Mouse (Mus musculus): Measurements from ENCODE around the gene Epha10. TPM values are rescaled to one million over a fixed set of nuclear protein-coding genes. Genes with fewer than 3 reads are reported as not detected.

Epha10 gene
- total RNA-seq (2018; cell fraction: chromatin; rRNA removed): not detected
- total RNA-seq (2018; cell fraction: cytosol; rRNA removed): not detected
- total RNA-seq (2018; cell fraction: nucleus; rRNA removed): not detected
- polyA plus RNA-seq (2018): not detected in 3 replicates

DNA sequence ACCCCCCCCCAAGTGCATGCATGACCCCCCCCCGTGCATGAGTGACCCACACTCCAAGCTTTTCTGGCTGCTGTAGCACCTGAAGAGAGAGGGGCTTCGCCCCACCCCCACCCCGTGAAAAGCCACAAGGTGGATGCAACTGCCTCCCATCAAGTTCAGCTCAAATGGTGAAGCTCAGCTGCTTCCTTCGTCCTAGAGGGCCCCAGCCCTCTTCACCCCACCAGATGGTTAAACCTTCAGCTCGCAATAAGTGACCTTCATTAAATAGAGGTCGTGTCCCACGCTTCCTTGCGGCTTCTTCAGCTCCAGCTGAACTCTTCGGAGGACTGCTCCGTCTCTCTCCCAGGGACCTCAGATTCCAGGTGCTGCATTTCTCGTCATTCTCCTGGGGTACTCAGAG lies at the start of gene Epha10:
Epha10 (plus strand) TSS at position 301 of the 400 bp plus-strand sequence.
- H3K27ac ChIP-seq: no peak within 1 kb of the TSS
- H3K79me2 ChIP-seq (ENCODE audit: inconsistent target): no peaks in the 10 kb centered on the region
- no peak within 1 kb of the TSS for H3K4me3 ChIP-seq (ENCODE audit: inconsistent target)
- no peaks in the 10 kb centered on the region for H3K36me3 ChIP-seq (ENCODE audit: inconsistent target)
- WGBS (ENCODE audit: missing documents): 7% methylated on average over 11 of the region's 11 CpGs

DNA sequence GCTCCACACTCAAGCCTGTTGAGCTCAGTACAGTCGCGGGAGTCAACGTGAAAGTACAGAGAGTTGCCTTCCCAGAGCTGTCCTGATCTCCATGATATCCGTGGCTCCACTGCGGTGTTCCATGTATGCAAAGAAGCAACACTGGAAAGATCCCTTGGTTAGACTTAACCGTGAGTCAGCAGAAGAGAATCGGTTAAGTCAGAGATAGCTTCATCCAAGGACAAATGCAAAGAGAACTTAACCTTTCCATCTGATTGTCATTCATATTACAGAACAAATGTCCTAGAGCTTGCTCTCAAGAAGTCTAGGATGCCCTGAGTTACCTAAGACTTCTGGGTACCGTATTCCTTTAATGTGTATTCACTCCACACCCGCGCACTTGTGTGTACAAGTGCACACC lies 47.9 kb upstream of the Epha10 start:
- no peaks in the 10 kb centered on the region for H3K79me2 ChIP-seq (ENCODE audit: inconsistent target)
- no peak overlapping the region for H3K27ac ChIP-seq
- no peak overlapping the region for H3K4me3 ChIP-seq (ENCODE audit: inconsistent target)
- peaks cover 53% of the 10 kb centered on the region for H3K36me3 ChIP-seq (ENCODE audit: inconsistent target)
- 92% methylated on average over 10 of the region's 10 CpGs for WGBS (ENCODE audit: missing documents)

DNA sequence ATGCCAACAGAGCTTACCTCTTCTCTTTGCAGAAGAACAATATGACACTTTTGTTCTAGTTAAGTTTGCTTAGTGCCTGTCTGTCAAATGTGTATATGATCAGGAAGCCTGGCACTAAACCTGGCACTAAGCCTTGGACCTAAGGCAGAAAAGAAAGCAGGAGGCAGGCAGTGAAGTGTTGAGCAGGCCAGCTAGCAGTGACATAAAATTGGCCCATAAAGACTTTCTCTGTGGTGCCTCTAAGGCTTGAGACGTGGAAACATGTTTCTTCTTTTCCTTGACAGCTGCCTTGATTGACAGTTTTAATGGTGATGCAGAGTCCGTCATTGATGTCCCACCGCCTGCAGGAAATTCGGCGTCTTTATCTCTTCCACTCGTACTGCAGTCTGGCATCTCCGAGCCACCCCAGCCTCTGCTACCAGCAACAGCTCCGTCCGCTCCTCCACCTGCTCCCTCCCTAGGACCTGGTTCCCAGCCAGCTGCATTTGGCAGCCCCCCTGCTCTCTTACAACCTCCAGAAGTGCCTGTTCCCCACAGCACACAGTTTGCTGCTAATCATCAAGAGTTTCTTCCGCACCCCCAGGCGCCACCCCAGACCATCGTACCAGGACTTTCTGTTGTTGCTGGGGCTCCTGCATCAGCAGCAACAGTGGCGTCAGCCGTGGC lies 42.5 kb upstream of the Epha10 start:
- Histone ChIP-seq H3K4me3 (ENCODE audit: inconsistent target) (no peak overlapping the region), H3K79me2 (ENCODE audit: inconsistent target) (no peaks in the 10 kb centered on the region), H3K36me3 (ENCODE audit: inconsistent target) (peaks cover 55% of the 10 kb centered on the region; the same call in 1 of the 2 replicates), H3K27ac (no peak overlapping the region)
- WGBS (ENCODE audit: missing documents): 95% methylated on average over 14 of the region's 14 CpGs

DNA sequence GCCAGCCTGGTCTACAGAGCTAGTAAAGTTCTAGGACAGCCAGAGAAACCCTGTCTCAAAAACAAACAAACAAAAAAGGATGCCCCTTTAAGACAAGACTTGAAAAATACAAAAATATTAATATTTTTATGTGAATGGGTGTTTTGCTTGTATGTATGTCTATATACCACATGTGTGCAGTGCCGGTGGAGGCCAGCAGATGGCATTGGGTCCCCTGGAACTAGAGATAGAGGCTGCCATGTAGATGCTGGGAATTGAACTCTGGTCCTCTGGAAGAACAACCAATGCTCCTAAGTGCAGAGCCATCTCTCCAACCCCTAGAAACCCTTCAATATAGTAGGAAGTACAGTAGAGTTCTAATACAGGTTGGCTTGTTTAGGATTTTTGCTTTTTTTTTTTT lies 39.7 kb upstream of the Epha10 start:
- Histone ChIP-seq H3K79me2 (ENCODE audit: inconsistent target) (no peaks in the 10 kb centered on the region), H3K4me3 (ENCODE audit: inconsistent target) (no peak overlapping the region), H3K36me3 (ENCODE audit: inconsistent target) (peaks cover 45% of the 10 kb centered on the region; the same call in 1 of the 2 replicates), H3K27ac (no peak overlapping the region)
- 100% methylated on average over 1 of the region's 1 CpGs for WGBS (ENCODE audit: missing documents)

DNA sequence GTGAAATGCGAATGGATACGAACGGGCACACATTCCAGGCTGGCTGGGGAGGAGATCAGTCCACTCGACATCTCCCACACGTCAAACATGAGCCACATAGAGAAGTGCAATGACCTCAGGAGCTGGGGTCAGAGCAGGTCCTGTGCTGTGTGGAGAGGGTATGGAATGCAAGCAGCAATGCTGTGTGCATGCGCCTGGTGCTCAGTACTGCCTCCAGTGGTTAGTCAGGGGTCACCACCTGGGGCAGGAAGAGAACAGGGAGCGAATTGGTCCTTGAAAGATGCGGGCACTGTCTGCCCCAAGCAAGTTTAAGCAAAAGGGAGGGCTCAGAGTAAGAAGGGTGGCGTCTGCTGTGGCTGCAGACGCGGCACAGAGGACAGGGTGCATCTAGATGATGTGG lies 37.2 kb upstream of the Epha10 start:
- 84% methylated on average over 11 of the region's 11 CpGs for WGBS (ENCODE audit: missing documents)

DNA sequence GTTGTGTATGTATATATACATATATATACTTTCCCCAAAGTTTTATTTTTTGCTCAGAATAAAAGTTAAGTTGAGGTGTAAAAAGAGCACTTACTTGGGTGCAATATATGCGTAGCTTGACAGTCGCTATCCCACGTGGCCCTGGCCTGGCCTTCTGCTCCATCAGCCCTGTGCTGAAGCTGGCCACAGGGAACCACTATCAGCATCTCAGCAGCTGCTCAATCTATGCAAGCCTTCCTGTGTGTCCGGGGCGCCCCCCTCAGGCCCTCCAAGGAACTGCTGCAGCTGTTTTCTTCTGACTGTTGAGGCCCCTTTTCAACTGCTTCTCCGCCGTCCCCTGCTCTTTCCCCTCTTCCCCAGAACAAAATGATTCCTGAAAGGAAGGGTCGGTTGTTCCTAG lies 33.1 kb upstream of the Epha10 start:
- 0 out of 2 replicates have a peak, but pooled peaks cover under 1% of the 10 kb centered on the region for H3K36me3 ChIP-seq (ENCODE audit: inconsistent target)
- H3K4me3 ChIP-seq (ENCODE audit: inconsistent target): no peak overlapping the region
- H3K79me2 ChIP-seq (ENCODE audit: inconsistent target): peaks cover 15% of the 10 kb centered on the region
- no peak overlapping the region for H3K27ac ChIP-seq
- 8% methylated on average over 8 of the region's 8 CpGs for WGBS (ENCODE audit: missing documents)

More for the DNA sequence above, 37.2 kb upstream of the Epha10 start:
- Histone ChIP-seq H3K79me2 (ENCODE audit: inconsistent target) (no peaks in the 10 kb centered on the region), H3K27ac (no peak overlapping the region), H3K4me3 (ENCODE audit: inconsistent target) (no peak overlapping the region), H3K36me3 (ENCODE audit: inconsistent target) (peaks cover 28% of the 10 kb centered on the region; the same call in 1 of the 2 replicates)

DNA sequence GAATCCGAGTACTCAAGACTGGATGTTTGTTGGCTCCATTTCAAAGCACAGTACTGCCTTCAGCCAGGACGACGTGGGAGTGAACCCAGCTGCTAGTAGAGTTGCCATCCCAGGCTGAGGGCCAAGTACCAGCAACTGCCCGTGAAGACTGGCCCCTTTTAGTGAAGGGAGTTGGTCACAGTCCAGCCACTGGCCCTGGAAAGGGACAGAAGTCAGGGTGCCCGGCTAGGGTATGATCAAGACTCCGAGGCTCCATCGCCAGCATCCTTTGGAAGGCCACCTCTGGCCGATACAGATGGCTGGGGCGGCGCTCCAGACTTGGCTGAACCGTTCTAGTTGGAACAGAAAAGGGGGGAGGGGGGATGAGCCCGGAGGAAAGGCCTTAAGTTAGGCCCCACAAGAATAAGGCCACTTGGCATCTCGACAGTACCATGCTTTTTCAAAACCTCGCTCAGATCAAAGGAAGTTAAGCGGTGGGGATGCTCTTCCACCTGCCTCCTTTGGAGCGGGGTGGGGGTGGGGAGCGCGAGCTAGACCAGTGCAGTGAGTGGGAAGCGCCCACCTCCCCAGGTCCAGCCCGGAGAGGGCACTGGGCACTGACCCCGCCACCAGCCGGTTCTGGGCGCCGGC lies 31.0 kb upstream of the Epha10 start:
- H3K36me3 ChIP-seq (ENCODE audit: inconsistent target): peaks cover 16% of the 10 kb centered on the region

DNA sequence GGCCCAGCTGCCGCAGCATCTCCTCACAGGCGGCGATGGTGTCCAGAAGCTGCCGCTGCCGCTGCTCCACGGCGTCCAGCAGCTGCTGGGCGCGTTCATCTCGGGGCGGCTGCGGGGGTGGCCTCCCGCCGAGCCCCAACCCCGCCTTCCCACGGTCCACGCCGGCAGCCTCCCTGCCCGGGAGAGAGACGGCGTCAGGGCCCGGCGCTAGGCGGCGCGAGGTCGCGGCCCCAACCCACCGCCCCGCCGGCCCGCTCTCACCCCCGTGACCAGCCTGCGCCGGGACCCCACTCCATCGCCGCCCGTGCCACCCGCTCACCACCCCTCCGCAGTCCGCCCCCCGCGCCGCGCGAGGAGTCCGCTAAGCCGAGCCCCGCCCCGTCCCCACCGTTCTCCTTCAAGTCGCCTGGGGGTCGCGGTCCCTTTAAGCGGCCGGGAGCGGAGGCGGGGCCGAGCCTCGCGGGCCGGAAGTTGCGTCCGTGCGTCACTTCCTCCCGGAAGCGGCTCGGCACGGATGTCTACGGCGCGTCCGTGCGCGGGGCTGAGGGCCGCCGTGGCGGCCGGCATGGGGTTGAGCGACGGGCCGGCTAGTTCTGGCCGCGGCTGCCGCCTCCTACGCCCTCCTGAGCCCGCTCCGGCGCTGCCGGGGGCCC lies 30.3 kb upstream of the Epha10 start, which contains the start of gene Yrdc:
Yrdc (plus strand) TSS at position 419 of the 653 bp plus-strand sequence.
- under 1% methylated on average over 68 of the region's 90 CpGs for WGBS (ENCODE audit: missing documents)
- peaks cover 20% of the 10 kb centered on the region for H3K36me3 ChIP-seq (ENCODE audit: inconsistent target)
- H3K79me2 ChIP-seq (ENCODE audit: inconsistent target): peaks cover 34% of the 10 kb centered on the region
- peak within 1 kb of the TSS; percentile 76 for H3K4me3 ChIP-seq (ENCODE audit: inconsistent target)
- H3K27ac ChIP-seq: peak within 1 kb of the TSS; percentile 37

More for the DNA sequence above, 31.0 kb upstream of the Epha10 start:
- Histone ChIP-seq H3K27ac (no peak overlapping the region), H3K79me2 (ENCODE audit: inconsistent target) (peaks cover 34% of the 10 kb centered on the region), H3K4me3 (ENCODE audit: inconsistent target) (peak overlapping the region; percentile 30)
- 20% methylated on average over 24 of the region's 24 CpGs for WGBS (ENCODE audit: missing documents)

DNA sequence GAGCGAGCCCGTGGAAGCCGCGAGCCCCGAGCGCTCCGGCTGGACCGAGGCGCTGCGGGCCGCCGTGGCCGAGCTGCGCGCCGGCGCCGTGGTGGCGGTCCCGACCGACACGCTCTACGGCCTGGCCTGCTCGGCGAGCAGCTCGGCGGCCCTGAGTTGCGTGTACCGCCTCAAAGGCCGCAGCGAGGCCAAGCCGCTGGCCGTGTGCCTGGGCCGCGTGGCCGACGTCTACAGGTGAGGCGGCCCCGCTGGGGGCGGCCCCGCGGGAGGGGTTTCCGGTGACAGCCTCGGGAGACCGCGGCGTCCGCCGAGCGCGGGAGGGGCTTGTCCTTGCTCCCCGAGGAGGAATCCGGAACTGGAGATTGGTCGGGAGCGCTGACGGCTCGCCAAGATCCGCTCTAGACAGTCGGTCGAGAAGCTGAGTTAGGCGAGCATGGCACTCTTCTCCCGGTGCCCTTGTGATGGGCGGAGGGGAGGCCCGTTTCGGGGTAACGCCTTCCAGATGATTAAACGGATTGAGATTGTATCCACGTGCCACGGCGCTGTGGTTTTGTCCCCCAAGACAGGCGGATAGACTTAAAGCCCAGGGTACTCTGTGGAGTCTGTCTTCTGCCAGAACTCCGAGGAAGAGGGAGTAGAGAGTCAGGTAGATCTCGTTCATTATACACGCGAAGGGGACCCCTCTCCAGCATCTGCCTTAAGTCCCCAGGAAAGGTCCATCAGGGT lies 29.6 kb upstream of the Epha10 start, which contains the start of gene 1110065P20Rik:
1110065P20Rik (minus strand) TSS at position 264 of the 726 bp plus-strand sequence.
- Histone ChIP-seq H3K36me3 (ENCODE audit: inconsistent target) (peaks cover 28% of the 10 kb centered on the region), H3K79me2 (ENCODE audit: inconsistent target) (peaks cover 34% of the 10 kb centered on the region), H3K4me3 (ENCODE audit: inconsistent target) (peak within 1 kb of the TSS; percentile 76), H3K27ac (peak within 1 kb of the TSS; percentile 37)
- WGBS (ENCODE audit: missing documents): 1% methylated on average over 68 of the region's 75 CpGs

DNA sequence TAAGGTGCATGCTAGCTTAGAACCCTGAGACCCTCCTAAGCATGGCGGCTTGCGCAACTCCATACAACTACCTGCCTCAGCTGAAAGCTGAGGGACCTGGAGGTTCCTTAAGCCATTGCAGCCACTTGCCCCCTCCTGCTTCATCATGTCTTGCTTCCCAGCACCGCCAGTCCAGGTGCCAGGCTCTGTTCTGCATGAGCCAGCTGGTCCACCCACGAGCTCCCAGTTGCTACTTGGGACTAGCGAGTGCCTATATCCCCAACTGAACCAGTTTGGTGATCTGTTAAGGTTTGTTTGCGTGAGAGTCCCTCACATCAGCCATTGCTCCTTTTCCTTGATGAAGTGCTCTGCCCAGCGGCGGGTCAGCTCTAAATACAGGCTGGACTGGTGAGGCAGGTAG lies 24.4 kb upstream of the Epha10 start:
- no peak overlapping the region for H3K4me3 ChIP-seq (ENCODE audit: inconsistent target)
- H3K27ac ChIP-seq: no peak overlapping the region
- peaks cover 32% of the 10 kb centered on the region for H3K79me2 ChIP-seq (ENCODE audit: inconsistent target)
- peaks cover 32% of the 10 kb centered on the region for H3K36me3 ChIP-seq (ENCODE audit: inconsistent target)
- WGBS (ENCODE audit: missing documents): 98% methylated on average over 7 of the region's 8 CpGs

DNA sequence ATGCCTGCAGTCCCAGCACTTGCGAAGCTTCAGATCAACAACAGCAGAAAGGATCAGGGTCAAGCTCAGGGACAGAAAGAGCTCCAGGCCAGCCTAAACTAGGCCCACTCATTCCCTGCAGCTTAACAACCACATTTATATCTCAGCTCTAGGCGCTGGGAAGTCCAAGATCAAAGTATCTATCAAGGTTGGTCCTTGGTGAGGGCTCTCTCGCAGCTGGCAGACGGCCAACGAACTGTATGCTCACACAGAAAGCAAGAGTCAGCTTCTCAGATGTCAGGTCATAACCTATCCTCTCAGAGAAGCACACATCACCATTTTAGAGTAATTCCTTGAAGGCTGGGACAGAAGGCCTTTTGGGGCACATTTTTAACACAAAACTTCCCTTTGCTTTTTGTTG lies 22.3 kb upstream of the Epha10 start:
- peaks cover 11% of the 10 kb centered on the region for H3K79me2 ChIP-seq (ENCODE audit: inconsistent target)
- no peak overlapping the region for H3K4me3 ChIP-seq (ENCODE audit: inconsistent target)
- peaks cover 31% of the 10 kb centered on the region for H3K36me3 ChIP-seq (ENCODE audit: inconsistent target)
- WGBS (ENCODE audit: missing documents): 94% methylated on average over 5 of the region's 5 CpGs
- no peak overlapping the region for H3K27ac ChIP-seq

DNA sequence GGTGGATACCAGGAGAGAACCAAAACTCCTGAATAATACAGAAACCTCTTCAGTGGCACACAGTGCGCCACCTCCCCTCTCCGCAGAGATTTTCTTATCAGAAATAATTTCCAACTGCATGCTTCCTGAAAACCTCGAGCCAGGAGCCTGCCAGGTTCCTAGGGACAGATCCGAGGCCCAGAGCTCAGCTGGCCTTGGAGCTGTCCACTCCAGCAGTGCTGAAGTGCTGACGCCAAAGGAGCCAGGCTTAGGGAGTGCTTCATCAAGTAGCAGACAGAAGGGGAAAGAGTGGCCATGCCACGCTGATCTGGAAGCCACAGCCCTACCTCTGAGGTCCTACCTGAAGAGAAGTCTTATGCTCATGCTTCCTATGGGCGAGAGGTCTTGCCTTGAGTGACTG lies 20.3 kb upstream of the Epha10 start:
- WGBS (ENCODE audit: missing documents): 15% methylated on average over 7 of the region's 7 CpGs

DNA sequence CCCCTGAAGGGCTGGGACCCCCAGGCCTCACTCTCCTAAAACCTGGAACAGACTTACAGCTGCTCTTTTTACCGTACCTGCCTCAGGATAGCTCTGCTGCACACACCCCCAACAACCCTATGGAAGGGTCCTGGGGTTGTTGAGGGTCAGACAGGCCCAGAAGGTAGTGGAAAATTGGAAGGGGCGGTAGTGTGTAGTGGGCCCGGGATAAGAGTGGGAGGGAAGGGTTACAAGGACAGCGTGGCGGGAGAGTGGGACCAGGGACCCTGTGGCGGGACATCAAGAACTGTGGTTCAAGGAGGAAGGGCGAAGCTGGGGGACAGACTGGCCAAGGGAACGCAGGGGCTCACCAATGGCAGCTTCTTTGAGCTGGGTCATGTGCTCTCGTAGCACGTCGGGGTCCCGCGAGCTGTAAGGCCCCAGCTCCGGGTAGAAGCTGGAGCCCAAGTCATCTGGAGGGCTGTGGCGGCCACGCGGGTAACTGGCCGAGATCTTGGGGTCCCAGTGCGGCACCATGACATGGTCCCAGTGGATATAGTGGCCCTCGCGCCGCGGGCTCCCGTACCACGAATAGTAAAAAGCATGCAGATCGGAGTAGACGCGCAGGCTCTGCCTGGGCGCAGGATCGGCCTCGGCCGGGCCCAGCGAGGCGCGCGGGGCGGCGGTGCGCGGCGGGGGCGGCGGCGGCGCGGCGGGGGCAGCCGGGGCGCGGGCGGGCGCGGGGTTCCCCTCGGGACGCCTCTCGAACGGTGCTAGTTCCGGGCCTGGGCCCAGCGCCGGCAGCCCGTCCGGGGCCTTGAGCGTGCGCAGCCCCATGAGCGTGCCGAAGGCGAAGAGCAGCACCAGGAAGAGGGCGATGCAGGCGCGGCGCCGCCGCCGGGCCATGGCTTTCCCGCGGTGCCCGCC lies 19.2 kb upstream of the Epha10 start, which contains the start of gene Maneal:
Maneal (minus strand) TSS at position 889 of the 906 bp plus-strand sequence.
- no peaks in the 10 kb centered on the region for H3K79me2 ChIP-seq (ENCODE audit: inconsistent target)
- H3K27ac ChIP-seq: no peak within 1 kb of the TSS
- peaks cover under 1% of the 10 kb centered on the region; the same call in 1 of the 2 replicates for H3K36me3 ChIP-seq (ENCODE audit: inconsistent target)
- H3K4me3 ChIP-seq (ENCODE audit: inconsistent target): no peak within 1 kb of the TSS
- WGBS (ENCODE audit: missing documents): 11% methylated on average over 42 of the region's 77 CpGs

More for the DNA sequence above, 20.3 kb upstream of the Epha10 start:
- Histone ChIP-seq H3K27ac (no peak overlapping the region), H3K4me3 (ENCODE audit: inconsistent target) (no peak overlapping the region), H3K79me2 (ENCODE audit: inconsistent target) (no peaks in the 10 kb centered on the region), H3K36me3 (ENCODE audit: inconsistent target) (peaks cover 11% of the 10 kb centered on the region)

Measured in macrophage (primary cell).